Mouse (Mus musculus): ENCODE data around the gene Ano4. TPM values are rescaled to one million over a fixed set of nuclear protein-coding genes. Genes with fewer than 3 reads are reported as not detected.

The Ano4 gene
- polyA plus RNA-seq, 1 experiment from 2014 or later: 0.96 TPM

GRCm38 (mm10) chr10:88949649-88950296, 394.8 kb downstream of the Ano4 start:
- ATAC-seq (ENCODE audit: insufficient number of reproducible peaks, low FRiP score, low TSS enrichment, low read depth): no peak
- Histone ChIP-seq H3K9me3 (ENCODE audit: control insufficient read depth, low read length) (no peaks in the 10 kb centered on the region), H3K9ac (ENCODE audit: low read length) (no peak overlapping the region), H3K36me3 (ENCODE audit: control insufficient read depth, insufficient read depth, low read length) (no peaks in the 10 kb centered on the region), H3K27me3 (ENCODE audit: control insufficient read depth, insufficient read depth, low read length) (no peaks in the 10 kb centered on the region), H3K4me1 (ENCODE audit: control insufficient read depth, insufficient read depth, low read length) (no peaks in the 10 kb centered on the region), H3K4me3 (ENCODE audit: low read depth, low read length) (no peak overlapping the region), H3K4me2 (ENCODE audit: low read depth, severe bottlenecking) (no peak overlapping the region), H3K27ac (replicated peaks; ENCODE audit: low read depth, low read length) (no peak overlapping the region)
- 90% methylated on average over 12 of the region's 12 CpGs for WGBS
- DNase-seq (ENCODE audit: low spot score): no peak

Other genes with a start within 250 kb of the Ano4 start
- gene Gas2l3, start 99.2 kb upstream of the Ano4 start, polyA plus RNA-seq (2014; fragmentation: Nextera tagmentation; extraction: Ambion mirVana): 9.6 and 10.9 TPM in 2 replicates
- gene Nr1h4, start 188.8 kb upstream of the Ano4 start, polyA plus RNA-seq (2014; fragmentation: Nextera tagmentation; extraction: Ambion mirVana): not detected in 2 replicates